Mouse (Mus musculus): Measurements from ENCODE around the gene Ell3. TPM values are rescaled to one million over a fixed set of nuclear protein-coding genes. Genes with fewer than 3 reads are reported as not detected.

Gene Ell3
- polyA plus RNA-seq (2017; shearing (Covaris generic)), result 0.45 TPM

DNA sequence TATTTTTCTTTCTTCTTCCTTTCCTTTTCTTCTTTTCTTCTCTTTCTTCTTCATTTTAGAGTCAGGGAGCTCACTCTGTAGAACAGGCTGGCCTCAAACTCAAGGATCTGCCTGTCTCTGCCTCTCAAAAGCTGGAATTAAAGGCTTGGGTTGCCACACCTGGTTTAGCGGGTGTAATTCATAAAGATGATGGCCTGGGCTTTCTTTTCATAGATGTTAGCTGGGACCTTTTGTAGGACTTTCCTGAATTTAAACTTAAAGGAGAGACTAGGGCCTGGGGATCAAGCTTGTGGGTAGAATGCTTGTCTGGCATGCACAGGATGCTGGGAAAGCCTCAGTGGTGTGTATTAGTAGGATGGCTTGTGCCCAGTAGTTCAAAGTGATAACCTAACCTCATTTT lies at the start of gene Ell3:
Gene Ell3, minus strand, starts transcription at position 101 of the 400 bp plus-strand sequence.

DNA sequence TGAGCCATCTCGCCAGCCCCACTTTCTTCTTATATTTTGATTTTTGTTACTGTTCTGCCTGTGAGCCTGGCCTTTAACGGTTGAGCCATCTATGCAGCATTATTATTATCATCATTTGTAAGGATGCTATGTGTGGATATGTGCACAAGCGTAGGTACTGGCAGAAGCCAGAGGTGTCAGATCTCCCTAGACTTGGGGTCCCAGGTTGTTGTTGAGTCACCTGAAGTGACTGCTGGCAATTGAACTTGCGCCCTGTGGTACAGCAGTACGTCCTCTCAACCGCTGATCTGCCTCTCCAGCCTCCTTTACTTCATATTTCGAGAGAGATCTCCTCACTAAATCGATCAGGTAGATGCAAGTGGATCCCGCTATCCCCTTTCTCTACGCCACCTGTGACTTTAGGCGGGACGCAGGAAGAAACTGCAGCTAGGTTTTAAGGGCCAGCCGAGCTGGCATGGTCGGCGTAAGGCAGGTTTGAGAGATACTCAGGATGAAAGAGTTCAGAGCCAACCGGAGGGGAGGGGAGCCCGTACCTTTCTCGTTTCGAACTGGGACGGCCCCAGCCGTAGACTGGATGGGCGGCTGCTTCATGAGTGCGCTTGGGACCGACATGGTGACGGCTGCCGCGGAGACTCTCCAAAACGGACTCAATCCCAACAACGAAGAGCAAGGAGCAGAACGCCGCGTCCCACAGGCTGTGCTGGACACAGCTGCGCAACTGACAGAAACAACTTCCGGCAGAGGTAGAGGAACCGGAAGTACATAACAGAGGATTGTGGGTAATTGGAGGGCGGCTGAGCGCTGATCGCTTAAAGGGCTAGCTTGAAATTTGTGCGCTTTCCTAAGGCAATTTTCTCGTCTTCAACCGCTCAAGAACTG lies 29.5 kb upstream of the Ell3 start, which contains the start of gene Mfap1b:
Gene Mfap1b, minus strand, starts transcription at position 767 of the 879 bp plus-strand sequence.

DNA sequence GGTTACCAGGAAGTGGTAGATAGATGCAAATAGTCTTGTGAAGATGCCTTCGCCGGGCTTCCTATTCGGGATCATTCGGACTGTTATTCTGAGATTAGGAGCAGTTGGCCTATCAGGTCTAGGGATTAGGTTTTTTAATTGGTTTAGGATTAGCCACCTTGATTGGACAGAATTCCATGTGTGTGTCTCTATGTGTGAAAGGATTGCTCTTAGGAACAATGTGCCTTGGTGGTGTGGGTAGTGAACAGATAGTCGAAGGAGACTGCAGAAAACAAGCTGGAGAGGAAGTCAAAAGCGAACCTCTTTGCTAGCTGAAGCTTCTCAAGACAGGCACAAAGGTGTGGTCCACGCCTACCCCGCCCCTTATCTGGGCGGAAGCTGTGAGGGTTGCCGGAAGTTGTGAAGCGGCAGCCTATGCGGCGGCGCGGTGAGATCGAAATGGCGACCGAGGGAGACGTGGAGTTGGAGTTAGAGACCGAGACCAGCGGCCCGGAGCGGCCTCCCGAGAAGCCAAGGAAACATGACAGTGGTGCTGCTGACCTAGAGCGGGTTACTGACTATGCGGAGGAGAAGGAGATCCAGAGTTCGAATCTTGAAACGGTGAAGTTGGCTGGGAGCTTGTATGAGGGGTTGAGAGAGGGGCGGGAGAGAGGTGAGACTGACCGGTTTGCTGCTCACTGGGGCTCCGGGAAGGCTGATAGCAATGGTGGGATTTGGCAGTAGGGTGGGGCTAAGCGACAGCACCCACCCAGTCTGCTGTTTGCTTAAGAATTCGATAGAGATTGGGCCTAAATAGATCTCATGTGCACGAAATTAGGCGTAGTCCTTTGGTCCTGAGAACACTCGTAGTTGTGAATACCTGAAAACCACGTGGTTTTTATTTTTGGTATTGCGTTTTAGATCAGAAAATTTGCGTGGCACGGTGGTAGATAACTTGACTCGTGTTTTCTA lies 12.9 kb upstream of the Ell3 start, which contains the start of gene Serinc4:
Gene Serinc4, minus strand, starts transcription at position 90 of the 951 bp plus-strand sequence.

GRCm38 (mm10) chr2:121452990-121453389 lies 8.9 kb upstream of the Ell3 start, which contains the start of gene Hypk:
TSS of gene Hypk (plus strand) at chr2:121453290.

GRCm38 (mm10) chr2:121448739-121449535 lies 4.9 kb upstream of the Ell3 start, which contains the start of gene Serf2:
TSS of gene Serf2 (plus strand) at chr2:121449195.

DNA sequence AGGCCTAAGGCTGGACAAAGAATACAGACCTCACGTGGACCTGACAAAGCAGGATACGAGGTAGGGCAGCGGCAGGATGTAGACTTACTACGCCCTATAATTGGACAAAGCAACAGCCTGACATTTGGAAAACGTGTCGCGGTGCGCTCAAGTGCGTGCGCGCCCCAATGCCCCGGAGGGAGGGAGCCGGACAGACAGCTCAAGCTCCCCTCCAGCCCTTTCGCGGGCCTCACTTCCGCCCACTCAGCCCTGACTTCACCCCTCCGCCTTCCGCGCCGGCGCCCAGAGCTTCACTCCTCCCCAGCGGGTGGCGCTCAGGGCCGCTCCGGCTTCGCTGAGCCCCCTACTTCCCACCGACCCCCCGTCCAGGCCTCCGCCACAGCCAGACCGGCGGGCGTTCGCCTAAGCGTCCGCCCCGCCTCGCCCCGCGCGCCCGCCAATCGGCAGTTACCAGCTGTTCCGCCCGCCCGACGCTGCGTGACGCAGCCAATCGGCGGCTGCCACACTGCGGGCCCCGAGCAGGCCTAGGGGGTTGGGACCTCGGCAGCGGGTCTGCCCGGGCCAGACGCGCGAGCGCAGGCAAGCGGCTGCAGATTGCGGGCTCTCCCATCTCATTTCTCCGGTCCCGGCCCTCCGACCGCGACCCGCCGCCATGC lies 30.6 kb downstream of the Ell3 start, which contains the start of the genes Pdia3 and Catsper2:
Gene Pdia3, plus strand, starts transcription at position 389 of the 656 bp plus-strand sequence.
Gene Catsper2, minus strand, starts transcription at position 406 of the 656 bp plus-strand sequence.

Other genes starting within 250 kb of the Ell3 start
- gene Trp53bp1, start 172.9 kb downstream of the Ell3 start, polyA plus RNA-seq (2017; shearing (Covaris generic)), result 69.7 TPM
- not detected for gene Map1a, start 154.7 kb downstream of the Ell3 start, polyA plus RNA-seq (2017; shearing (Covaris generic))
- gene Ppip5k1, start 88.9 kb downstream of the Ell3 start, polyA plus RNA-seq (2017; shearing (Covaris generic)), result 13.4 TPM
- not detected for gene Ckmt1, start 86.6 kb downstream of the Ell3 start, polyA plus RNA-seq (2017; shearing (Covaris generic))
- 0.59 TPM for gene Strc, start 57.1 kb downstream of the Ell3 start, polyA plus RNA-seq (2017; shearing (Covaris generic))
- gene Pdia3, start 30.5 kb downstream of the Ell3 start, polyA plus RNA-seq (2017; shearing (Covaris generic)), result 371 TPM
- gene Catsper2, start 30.5 kb downstream of the Ell3 start, polyA plus RNA-seq (2017; shearing (Covaris generic)), result 1.8 TPM
- gene Serf2, start 4.9 kb upstream of the Ell3 start, polyA plus RNA-seq (2017; shearing (Covaris generic)), result 338 TPM
- gene Hypk, start 9.0 kb upstream of the Ell3 start, polyA plus RNA-seq (2017; shearing (Covaris generic)), result 103 TPM
- gene Serinc4, start 12.5 kb upstream of the Ell3 start, polyA plus RNA-seq (2017; shearing (Covaris generic)), result not detected
- gene Mfap1b, start 29.8 kb upstream of the Ell3 start, polyA plus RNA-seq (2017; shearing (Covaris generic)), result 108 TPM
- gene Mfap1a, start 62.4 kb upstream of the Ell3 start, polyA plus RNA-seq (2017; shearing (Covaris generic)), result 30.9 TPM
- gene Wdr76, start 62.4 kb upstream of the Ell3 start, polyA plus RNA-seq (2017; shearing (Covaris generic)), result 3.8 TPM

Data from effector memory CD4-positive, alpha-beta T cell, adult 5 months (primary cell).